Mouse (Mus musculus): Measurements from ENCODE around the gene Lgals4. TPM values are rescaled to one million over a fixed set of nuclear protein-coding genes. Genes with fewer than 3 reads are reported as not detected.

Lgals4 gene
- polyA plus RNA-seq, 1 experiment, result 0.25 TPM

- no peak overlapping the region for H3ac ChIP-seq (ENCODE audit: control insufficient read depth, insufficient read length, low read depth)
- peaks cover 4% of the 10 kb centered on the region for H3K36me3 ChIP-seq (ENCODE audit: control insufficient read depth, insufficient read depth)
- H3K4me3 ChIP-seq (ENCODE audit: insufficient read depth, poor library complexity, severe bottlenecking), result no peak overlapping the region
- no peaks in the 10 kb centered on the region for H3K79me3 ChIP-seq (ENCODE audit: low read depth)
- TF ChIP-seq MYOG (IDR thresholded peaks at IDR 0.05; ENCODE audit: control insufficient read depth, extremely low read depth, insufficient read length) (no peak), CEBPB (IDR thresholded peaks at IDR 0.05; ENCODE audit: low read depth) (no peak), USF1 (IDR thresholded peaks at IDR 0.05; ENCODE audit: low read depth) (no peak), MYOD1 (IDR thresholded peaks at IDR 0.05; ENCODE audit: control insufficient read depth, insufficient read length, low read depth) (no peak), CTCF (IDR thresholded peaks at IDR 0.05; ENCODE audit: control insufficient read depth, insufficient read depth, insufficient read length) (no peak), FOSL1 (IDR thresholded peaks at IDR 0.05; ENCODE audit: insufficient read depth, low read length, poor library complexity, severe bottlenecking) (no peak), MAX (IDR thresholded peaks at IDR 0.05) (no peak)
- H3K79me2 ChIP-seq (ENCODE audit: control insufficient read depth, insufficient read depth), result no peaks in the 10 kb centered on the region
- no peaks in the 10 kb centered on the region for H3K27me3 ChIP-seq (ENCODE audit: control insufficient read depth, insufficient read depth, insufficient read length)
These were observed 2.7 kb upstream of the Lgals4 start for GRCm38 (mm10) chr7:28830981-28831380.

- Histone ChIP-seq H3ac (ENCODE audit: control insufficient read depth, insufficient read length, low read depth) (no peak overlapping the region), H3K27me3 (ENCODE audit: control insufficient read depth, insufficient read depth, insufficient read length) (no peaks in the 10 kb centered on the region), H3K79me2 (ENCODE audit: control insufficient read depth, insufficient read depth) (no peaks in the 10 kb centered on the region), H3K36me3 (ENCODE audit: control insufficient read depth, insufficient read depth) (peaks cover 4% of the 10 kb centered on the region), H3K4me3 (ENCODE audit: insufficient read depth, poor library complexity, severe bottlenecking) (no peak overlapping the region), H3K79me3 (ENCODE audit: low read depth) (no peaks in the 10 kb centered on the region)
- TF ChIP-seq MYOD1 (IDR thresholded peaks at IDR 0.05; ENCODE audit: control insufficient read depth, insufficient read length, low read depth) (no peak), MYOG (IDR thresholded peaks at IDR 0.05; ENCODE audit: control insufficient read depth, extremely low read depth, insufficient read length) (no peak), MAX (IDR thresholded peaks at IDR 0.05) (no peak), FOSL1 (IDR thresholded peaks at IDR 0.05; ENCODE audit: insufficient read depth, low read length, poor library complexity, severe bottlenecking) (no peak), CEBPB (IDR thresholded peaks at IDR 0.05; ENCODE audit: low read depth) (no peak), USF1 (IDR thresholded peaks at IDR 0.05; ENCODE audit: low read depth) (no peak), CTCF (IDR thresholded peaks at IDR 0.05; ENCODE audit: control insufficient read depth, insufficient read depth, insufficient read length) (no peak)
These were observed 2.1 kb upstream of the Lgals4 start for GRCm38 (mm10) chr7:28831411-28832125.

- TF ChIP-seq MYOD1 (IDR thresholded peaks at IDR 0.05; ENCODE audit: control insufficient read depth, insufficient read length, low read depth) (no peak), MAX (IDR thresholded peaks at IDR 0.05) (no peak), USF1 (IDR thresholded peaks at IDR 0.05; ENCODE audit: low read depth) (no peak)
- no peak overlapping the region for H3ac ChIP-seq (ENCODE audit: control insufficient read depth, insufficient read length, low read depth)
- H3K79me2 ChIP-seq (ENCODE audit: control insufficient read depth, insufficient read depth), result no peaks in the 10 kb centered on the region
- no peak overlapping the region for H3K4me3 ChIP-seq (ENCODE audit: insufficient read depth, poor library complexity, severe bottlenecking)
- no peaks in the 10 kb centered on the region for H3K79me3 ChIP-seq (ENCODE audit: low read depth)
- H3K36me3 ChIP-seq (ENCODE audit: control insufficient read depth, insufficient read depth), result peaks cover 4% of the 10 kb centered on the region
- H3K27me3 ChIP-seq (ENCODE audit: control insufficient read depth, insufficient read depth, insufficient read length), result no peaks in the 10 kb centered on the region
These were observed 1.5 kb upstream of the Lgals4 start for GRCm38 (mm10) chr7:28832137-28832536.

DNA sequence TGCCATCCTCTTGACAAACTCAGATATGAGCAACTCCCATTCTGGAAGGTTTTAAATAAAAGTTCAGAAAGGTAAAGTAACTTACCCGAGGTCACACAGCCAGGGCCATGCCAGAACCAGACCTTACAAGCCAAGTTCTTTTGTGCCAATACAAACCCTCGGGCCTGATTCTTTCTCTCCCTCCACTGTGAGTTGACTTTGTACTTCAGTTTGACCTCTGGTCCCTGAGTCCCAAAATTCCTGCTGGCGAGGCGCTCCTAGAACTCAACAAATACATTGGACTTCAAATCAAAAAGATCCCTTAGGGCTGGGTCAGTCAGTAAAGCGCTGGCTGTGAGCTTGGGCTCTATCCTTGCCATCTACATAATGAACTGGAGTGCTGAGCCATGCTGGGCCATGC, 3.3 kb downstream of the Lgals4 start:
- TF ChIP-seq MYOG (IDR thresholded peaks at IDR 0.05; ENCODE audit: control insufficient read depth, extremely low read depth, insufficient read length), result no peak
- H3ac ChIP-seq (ENCODE audit: control insufficient read depth, insufficient read length, low read depth), result no peak overlapping the region
- H3K79me3 ChIP-seq (ENCODE audit: low read depth), result no peaks in the 10 kb centered on the region
- H3K79me2 ChIP-seq (ENCODE audit: control insufficient read depth, insufficient read depth), result no peaks in the 10 kb centered on the region
- no peaks in the 10 kb centered on the region for H3K27me3 ChIP-seq (ENCODE audit: control insufficient read depth, insufficient read depth, insufficient read length)
- no peaks in the 10 kb centered on the region for H3K36me3 ChIP-seq (ENCODE audit: control insufficient read depth, insufficient read depth)
- H3K4me3 ChIP-seq (ENCODE audit: insufficient read depth, poor library complexity, severe bottlenecking), result no peak overlapping the region

DNA sequence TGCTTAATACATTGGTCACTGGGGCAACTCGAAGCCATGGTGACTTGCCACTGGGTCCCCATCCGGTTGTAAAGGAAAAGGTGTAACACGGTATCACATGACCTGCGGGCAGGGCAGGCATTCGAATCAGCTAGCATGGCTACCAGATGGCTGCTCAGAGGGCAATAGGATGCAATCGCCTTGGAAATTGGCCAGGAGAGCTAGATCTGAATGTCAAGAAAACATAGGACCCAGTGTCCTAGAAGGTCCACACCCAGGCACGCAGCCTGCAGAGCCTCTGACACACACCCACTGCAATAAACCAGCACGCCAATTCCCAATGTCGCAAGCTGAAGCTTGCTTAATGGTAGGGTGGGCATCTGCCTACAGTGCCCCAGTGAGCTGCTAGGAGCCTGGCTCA, 4.7 kb downstream of the Lgals4 start:
- no peak for TF ChIP-seq MYOD1 (IDR thresholded peaks at IDR 0.05; ENCODE audit: control insufficient read depth, insufficient read length, low read depth)
- TF ChIP-seq FOSL1 (IDR thresholded peaks at IDR 0.05; ENCODE audit: insufficient read depth, low read length, poor library complexity, severe bottlenecking), result no peak
- TF ChIP-seq MYOG (IDR thresholded peaks at IDR 0.05; ENCODE audit: control insufficient read depth, extremely low read depth, insufficient read length), result no peak
- no peak for TF ChIP-seq MAX (IDR thresholded peaks at IDR 0.05)
- TF ChIP-seq USF1 (IDR thresholded peaks at IDR 0.05; ENCODE audit: low read depth), result no peak
- no peak for TF ChIP-seq CEBPB (IDR thresholded peaks at IDR 0.05; ENCODE audit: low read depth)
- TF ChIP-seq CTCF (IDR thresholded peaks at IDR 0.05; ENCODE audit: control insufficient read depth, insufficient read depth, insufficient read length), result no peak

GRCm38 (mm10) chr7:28847273-28847672, 13.6 kb downstream of the Lgals4 start:
- no peak for TF ChIP-seq MYOG (IDR thresholded peaks at IDR 0.05; ENCODE audit: control insufficient read depth, extremely low read depth, insufficient read length)
- no peak for TF ChIP-seq CEBPB (IDR thresholded peaks at IDR 0.05; ENCODE audit: low read depth)
- no peak for TF ChIP-seq USF1 (IDR thresholded peaks at IDR 0.05; ENCODE audit: low read depth)
- no peak for TF ChIP-seq MYOD1 (IDR thresholded peaks at IDR 0.05; ENCODE audit: control insufficient read depth, insufficient read length, low read depth)
- TF ChIP-seq CTCF (IDR thresholded peaks at IDR 0.05; ENCODE audit: control insufficient read depth, insufficient read depth, insufficient read length), result no peak
- TF ChIP-seq FOSL1 (IDR thresholded peaks at IDR 0.05; ENCODE audit: insufficient read depth, low read length, poor library complexity, severe bottlenecking), result no peak
- TF ChIP-seq MAX (IDR thresholded peaks at IDR 0.05), result no peak
- no peak overlapping the region for H3ac ChIP-seq (ENCODE audit: control insufficient read depth, insufficient read length, low read depth)

More for the DNA sequence above, 4.7 kb downstream of the Lgals4 start:
- no peak overlapping the region for H3K4me3 ChIP-seq (ENCODE audit: insufficient read depth, poor library complexity, severe bottlenecking)
- no peaks in the 10 kb centered on the region for H3K79me2 ChIP-seq (ENCODE audit: control insufficient read depth, insufficient read depth)
- H3K36me3 ChIP-seq (ENCODE audit: control insufficient read depth, insufficient read depth), result no peaks in the 10 kb centered on the region
- no peaks in the 10 kb centered on the region for H3K79me3 ChIP-seq (ENCODE audit: low read depth)
- no peak overlapping the region for H3ac ChIP-seq (ENCODE audit: control insufficient read depth, insufficient read length, low read depth)
- no peaks in the 10 kb centered on the region for H3K27me3 ChIP-seq (ENCODE audit: control insufficient read depth, insufficient read depth, insufficient read length)

More at GRCm38 (mm10) chr7:28847273-28847672, 13.6 kb downstream of the Lgals4 start:
- Histone ChIP-seq H3K79me3 (ENCODE audit: low read depth) (no peaks in the 10 kb centered on the region), H3K4me3 (ENCODE audit: insufficient read depth, poor library complexity, severe bottlenecking) (no peak overlapping the region), H3K36me3 (ENCODE audit: control insufficient read depth, insufficient read depth) (no peaks in the 10 kb centered on the region), H3K27me3 (ENCODE audit: control insufficient read depth, insufficient read depth, insufficient read length) (no peaks in the 10 kb centered on the region), H3K79me2 (ENCODE audit: control insufficient read depth, insufficient read depth) (no peaks in the 10 kb centered on the region)
